Mouse (Mus musculus) urinary bladder, postnatal 14 days (tissue): Measurements from ENCODE around the gene Slc6a16.
A peak's percentile ranks its signal among the peaks of the same experiment; 100 is the strongest.

Experiments used
- DNase-seq: peaks from one replicate; pipeline ENCODE4 v3.0.0; 2021; ENCODE audit warnings: low spot score

The Slc6a16 gene

DNA sequence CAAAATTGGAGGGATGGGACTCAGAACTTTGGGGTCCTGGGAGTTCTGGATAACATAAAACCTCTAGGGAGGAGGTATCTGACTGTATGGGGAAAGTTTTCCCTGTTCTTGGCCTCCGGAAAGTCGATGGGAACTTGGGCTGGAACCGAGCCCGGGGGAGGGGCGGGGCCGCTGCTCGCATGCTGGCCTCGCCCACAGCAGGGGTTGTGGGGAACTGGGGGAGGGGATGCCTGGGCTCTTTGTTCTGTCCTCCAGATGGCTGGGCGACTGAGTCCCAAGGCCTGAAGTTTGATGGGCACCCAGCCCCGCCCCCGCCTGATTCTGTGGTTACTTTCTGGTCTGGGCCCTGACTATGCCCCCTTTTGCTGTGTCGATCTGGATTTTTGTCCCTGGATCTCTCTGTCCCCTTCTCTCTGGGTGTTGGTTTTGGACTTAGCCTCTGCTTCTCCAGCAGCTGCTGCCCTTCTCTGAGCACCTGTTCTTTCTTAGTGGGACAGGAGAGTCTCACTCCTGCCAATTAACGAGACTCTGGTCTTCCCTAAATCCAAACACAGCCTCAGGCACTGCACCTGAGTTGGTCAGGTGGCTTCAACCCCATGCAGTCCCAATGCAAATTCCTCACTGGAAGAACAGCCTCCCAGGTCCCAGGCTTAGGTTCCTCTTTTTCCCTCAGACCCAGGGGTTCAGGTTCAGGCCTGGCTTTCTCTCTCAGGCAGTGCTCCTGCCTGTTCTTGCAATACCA lies 24.3 kb upstream of the Slc6a16 start:
- DNase-seq: peak; percentile 77

DNA sequence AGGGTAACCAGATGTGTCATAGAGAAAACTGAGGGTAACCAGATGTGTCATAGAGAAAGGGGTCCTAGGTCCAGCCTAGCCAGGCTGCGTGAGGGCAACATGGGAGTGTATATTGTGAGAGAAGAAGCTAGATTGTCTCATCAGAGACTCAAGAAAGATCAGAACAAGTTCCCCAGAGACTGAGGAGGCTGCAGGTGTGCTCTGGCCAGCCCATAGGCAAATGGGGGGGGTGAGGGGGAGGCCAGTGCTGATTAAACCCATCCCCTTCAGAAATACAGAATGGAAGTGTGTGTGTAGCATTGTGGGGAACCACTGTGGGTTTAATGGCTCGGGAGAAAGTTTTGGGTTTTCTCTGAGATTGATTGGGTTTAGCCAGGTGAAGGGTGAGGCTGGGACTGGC lies 19.2 kb upstream of the Slc6a16 start:
- DNase-seq: no peak

DNA sequence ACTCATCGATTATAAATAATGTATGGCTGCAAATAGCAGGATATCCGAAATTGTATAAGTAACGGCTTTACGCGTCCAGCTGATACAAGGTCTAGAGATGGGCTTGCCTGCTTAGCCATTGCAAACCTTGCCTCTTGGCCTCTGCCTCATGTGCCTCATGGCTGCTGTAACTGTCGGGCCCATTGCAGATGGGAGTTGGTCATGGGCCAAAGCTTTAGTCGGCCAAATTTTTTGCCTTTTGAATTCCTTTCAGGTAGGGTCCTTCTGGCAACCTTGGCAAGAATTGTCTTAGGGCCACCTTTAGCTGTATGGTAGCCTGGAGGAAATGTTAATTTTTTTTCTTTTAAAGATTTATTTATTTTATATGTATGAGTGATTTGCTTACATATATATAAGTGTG lies 16.1 kb upstream of the Slc6a16 start:
- no peak for DNase-seq

DNA sequence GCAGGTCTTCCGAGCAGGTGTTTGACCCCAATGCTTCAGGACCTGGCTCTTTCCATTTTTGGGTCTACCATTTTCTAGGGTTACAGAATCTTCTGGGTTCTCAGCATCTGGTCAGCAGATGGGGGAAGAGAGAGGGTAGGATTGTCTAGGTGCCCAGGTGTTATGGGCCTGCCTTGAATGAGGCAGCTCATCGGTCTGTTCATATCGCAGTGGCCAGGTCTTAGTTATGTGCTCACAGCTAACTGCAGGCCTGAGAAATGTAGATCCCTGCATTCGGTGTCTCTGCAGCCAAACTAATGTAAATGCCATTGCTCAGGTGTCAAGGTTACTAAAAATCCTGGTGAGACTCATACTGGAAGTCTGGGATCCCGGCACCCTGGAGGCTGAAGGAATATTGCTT lies 14.5 kb upstream of the Slc6a16 start:
- no peak for DNase-seq

DNA sequence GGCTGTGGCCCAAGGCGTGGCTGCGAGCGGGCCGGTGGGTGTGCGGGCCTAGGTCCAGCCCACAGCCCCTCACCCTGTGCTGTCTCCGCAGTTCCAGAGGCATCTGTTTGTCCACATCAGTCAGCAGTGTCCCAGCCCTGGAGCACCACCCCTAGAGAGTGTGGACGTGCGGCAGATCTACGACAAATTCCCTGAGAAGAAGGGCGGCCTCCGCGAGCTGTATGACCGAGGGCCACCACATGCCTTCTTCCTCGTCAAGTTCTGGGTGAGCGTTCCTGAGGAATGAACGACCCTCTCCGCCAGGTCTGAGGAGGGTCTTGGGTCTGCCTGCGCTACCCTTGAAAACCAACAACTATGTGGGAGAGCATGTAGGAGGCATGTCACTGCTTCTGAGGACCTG lies 12.3 kb upstream of the Slc6a16 start:
- DNase-seq: no peak

DNA sequence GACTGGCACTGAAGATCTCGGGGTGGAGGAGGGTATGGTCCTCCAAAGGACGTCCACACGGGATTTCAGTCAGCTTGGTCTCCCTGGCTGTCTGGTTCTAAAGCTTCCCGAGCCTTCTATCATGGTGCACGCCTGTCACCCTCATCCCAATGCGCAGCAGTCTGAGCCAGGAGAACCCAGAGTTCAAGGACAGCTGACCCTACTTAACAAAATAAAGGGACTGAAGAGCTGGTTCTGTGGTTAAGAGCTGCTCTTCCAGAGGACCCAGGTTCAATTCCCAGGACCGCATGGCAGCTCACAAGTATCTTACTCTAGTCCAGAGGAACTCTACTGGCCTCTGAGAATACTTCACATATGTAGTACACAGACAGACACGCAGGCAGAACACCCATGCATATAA lies 11.8 kb upstream of the Slc6a16 start:
- no peak for DNase-seq

DNA sequence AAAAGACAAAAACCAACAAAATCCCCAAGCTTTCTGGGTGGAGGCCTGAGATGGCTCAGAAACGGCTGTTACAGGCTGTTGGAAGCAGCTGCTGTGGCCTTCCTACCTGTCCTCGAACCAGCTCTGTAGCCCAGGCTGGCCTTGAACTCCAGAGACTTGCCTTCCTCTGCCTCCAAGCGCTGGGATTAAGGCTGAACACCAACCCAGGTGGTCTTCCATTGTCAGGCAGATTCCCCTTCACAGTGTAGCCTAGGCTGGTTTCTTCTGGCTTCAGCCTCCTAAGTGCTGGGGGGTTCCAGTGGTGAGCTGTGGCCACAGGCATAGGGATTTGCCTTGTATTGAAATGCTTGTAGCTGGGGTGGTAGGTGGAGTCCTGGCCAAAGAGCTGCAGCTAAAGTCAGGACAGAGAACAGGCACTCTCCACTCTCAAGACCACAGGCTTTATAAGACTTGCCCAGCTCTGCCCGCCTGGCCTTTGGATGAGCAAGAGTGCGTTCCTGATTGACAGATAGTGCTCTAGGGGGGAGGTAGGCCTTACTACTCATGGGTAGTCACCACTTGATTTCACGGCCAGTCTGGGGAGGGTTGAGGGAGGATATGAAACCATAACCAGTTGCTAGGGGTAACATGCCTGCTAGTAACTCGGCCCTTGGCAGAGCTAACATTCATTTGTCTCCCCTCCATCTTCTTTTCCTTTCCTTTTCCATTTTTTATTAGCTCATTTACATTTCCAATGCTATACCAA lies 11.3 kb upstream of the Slc6a16 start:
- DNase-seq: no peak

DNA sequence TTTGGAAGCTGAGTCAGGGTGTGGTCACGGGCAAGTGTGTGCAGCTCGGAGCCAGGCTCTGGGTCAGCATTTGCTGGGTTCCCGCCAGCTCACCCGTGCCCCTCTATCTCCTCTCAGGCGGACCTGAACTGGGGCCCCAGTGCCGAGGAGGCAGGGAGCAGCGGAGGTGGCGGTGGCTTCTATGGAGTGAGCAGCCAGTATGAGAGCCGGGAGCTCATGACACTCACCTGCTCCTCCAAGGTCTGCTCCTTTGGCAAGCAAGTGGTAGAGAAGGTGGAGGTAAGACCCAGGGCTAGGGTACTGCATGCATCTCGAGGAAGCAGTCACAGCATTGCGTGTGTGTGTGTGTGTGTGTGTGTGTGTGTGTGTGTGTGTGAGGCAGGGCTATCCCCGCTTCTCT lies 9.7 kb upstream of the Slc6a16 start:
- no peak for DNase-seq

DNA sequence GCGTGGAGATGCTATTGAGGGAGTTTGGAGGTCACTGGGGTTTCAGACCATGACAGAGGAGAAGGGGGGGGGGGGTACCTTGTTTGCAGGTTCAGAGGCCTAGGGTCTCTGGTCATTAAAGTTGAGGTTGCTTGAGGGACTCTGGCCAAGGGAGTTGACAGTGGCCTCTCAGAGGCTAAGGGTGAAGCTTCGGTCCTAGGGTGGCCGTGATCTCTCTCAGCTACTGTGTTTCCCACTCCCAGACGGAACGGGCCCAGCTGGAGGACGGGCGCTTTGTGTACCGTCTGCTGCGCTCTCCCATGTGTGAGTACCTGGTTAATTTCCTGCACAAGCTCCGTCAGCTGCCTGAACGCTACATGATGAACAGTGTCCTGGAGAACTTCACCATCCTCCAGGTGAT lies 8.9 kb upstream of the Slc6a16 start:
- DNase-seq: no peak

DNA sequence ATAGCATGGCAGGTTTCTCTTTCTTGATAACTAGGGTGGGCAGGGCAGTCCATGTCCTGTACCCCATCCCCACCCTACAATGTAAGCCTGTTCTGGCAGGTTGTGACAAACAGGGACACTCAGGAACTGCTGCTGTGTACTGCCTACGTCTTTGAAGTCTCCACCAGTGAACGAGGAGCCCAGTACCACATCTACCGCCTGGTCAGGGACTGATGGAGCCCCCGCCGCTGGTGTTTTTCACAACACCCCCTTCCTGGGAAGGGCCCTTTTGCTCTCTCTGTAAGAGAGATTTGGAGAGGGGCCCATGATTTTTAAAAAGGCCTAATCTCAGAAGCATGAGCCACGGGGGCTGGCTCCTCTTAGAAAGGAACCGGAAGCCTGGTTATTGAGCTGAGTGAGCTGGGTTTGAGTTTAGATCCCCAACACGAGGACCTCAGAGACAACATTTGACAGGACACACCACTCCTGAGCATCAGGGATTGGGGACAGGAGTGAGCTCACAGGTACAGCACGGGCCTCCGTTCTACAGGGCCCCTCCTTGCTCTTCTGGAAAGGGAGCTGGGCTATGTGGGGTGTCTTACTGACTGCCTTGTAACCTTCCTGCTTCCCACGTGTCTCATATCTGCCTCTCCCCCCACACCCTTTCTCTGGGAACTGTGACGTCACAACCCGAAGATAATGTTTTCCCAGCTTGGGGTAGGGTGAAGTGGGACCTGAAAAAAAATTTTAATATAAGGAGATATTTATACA lies 8.0 kb upstream of the Slc6a16 start:
- DNase-seq: no peak

DNA sequence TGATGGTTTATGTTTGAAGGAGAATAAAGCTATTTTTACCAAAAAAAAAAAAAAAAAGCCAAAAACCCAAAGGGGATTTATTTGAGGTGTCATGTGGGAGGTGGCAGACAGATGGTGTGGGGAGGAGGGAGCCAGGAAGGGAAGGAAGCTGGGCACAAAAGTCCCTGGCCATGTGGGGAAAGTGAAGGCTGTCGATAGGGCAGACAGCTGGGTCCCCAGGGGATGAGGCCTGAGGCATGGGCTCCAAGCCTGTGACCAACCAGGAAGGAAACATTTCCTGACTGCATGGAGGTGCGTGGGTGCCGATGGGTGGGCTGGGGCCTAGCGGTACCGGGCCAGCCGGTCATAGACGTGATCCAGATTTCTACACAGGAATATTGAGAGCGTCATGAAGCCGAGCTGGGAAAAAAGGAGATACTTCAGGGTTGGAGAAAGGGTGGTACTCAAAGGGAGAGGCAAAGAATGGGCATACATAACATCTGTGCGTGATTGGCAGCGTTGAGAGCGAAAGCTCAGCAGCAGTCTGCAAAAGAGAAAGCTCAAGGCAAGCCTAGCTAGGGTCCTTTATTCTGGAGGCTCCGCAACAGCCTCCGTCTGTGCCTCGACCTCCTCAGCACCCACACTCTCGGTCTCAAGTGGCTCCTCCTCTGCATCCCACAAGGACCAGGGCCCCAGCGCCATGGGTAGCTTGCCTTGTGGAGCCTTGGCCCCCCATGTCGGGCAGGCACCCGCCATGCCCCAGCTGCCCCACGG lies 7.1 kb upstream of the Slc6a16 start:
- DNase-seq: no peak

DNA sequence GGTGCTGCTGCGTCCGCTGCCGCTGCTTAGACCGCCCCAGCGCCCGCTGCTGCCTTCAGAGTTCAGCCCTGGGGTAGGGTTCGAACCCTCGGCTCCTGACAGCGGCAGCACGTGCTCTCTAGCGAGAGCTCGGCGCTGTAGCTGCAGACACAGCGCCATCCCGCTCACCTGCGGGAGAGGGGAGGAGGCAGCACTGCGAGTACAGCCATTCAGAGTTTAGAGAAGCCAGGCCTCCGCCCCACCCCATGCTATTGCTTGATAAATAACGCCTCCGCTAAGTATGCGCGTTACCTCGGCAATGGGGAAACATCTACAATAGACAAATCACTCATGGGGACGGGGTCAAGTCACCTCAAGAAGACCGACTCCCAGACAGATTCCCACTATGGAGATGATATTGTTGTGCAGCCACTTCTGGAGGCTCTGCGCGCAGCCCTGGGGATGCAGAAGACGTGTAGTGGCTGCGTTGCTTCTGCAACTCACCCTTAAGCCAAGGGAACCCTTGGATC lies 6.5 kb upstream of the Slc6a16 start:
- DNase-seq: no peak

DNA sequence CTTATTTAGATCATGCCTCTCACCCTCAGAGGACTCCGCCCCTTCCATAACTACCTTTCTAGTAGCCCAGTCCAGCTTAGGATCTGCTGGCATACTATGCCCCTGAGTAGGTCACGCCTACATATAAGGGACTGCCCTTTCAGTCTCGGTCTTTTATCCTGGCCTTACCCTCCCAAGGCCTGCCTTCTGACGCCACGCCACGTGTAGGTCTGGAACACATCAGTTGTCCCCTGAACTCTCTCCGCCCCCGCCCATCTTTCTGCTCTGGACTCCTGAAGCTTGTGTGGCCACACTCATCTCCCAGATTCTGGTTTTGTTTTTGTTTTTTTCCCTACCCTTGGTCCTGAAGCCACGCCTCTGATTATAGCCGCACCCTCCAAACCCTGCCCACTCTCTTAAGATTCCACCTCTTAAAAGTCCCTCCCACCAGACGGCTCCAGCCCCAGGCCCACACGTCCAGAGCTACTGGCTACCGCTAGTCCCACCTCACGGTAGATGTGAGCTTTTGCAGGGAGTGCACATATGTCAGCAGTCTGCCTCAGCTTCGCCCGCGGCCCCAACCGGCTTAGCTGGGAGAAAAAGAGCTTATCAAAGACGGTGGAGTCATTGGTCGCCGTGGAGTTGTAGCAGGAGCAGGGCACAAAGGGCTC lies 5.8 kb upstream of the Slc6a16 start:
- DNase-seq: peak; percentile 51

DNA sequence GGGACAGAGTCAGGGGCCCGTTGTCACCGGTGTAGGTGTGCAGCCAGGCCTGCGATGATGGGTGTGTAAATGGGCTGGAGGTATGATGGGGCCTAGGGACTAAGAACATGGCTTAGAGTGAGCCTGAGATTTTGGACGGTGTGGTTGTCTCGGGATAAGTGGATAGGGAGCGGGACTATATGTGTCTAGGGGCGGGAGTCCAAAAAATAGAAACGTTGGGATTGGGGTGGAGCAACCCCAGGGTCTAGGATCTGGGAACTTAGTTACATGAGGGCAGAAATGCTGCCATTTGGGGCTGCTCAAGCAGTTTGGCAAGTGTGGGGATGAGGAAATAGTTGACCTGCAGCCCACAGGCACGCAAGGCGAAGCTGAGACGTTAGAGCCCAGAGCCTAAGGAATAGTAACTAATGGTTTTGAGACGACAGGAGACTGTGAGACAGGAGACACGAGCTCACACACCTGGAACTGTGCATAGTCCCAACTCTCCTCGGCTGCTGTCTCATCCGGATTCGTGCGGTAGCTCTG lies 5.2 kb upstream of the Slc6a16 start:
- DNase-seq: peak; percentile 35

DNA sequence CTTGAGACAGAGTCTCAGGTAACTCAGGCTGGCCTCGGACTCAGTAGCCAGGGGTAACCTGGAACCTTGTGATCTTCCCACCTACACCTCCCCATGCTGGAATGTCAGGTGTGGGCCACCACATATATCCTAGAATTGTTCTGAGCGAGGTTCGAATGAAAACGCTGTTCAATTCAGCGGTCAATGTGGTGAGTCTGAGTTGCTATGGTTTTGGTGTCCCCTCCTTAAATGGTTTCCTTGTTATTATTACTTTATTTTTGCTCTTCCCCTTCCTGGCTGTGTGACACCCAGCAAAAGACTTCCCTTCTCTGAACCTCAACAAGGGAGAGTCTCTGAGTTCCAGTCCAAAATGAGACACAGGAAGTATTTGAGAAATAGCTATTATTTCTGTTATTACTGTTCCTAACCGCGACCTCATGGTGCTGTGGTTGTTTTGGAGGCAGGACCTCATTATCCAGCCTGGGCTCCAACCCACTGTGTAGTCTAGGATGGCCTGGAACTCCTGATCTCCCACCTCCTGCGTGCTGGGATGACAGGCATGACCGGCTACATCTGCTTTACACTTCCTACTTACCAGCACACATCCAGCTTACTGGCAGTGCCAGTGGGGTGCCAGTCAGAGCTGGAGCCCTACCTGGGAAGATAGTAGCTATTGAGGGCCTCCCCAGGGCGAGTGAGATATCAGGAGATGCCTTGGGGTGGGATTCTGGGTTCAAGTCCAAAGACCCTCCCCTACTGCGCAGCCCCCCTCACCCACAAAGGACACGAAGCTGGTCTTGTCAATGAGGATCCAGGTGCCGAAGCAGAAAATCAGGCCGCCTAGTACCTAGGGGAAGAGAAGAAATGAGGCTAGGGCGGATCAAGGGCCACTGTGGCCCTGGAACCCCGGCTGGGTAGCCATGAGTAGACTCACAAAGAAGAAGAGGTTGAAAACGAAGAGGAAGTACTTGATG lies 2.9 kb upstream of the Slc6a16 start:
- no peak for DNase-seq

DNA sequence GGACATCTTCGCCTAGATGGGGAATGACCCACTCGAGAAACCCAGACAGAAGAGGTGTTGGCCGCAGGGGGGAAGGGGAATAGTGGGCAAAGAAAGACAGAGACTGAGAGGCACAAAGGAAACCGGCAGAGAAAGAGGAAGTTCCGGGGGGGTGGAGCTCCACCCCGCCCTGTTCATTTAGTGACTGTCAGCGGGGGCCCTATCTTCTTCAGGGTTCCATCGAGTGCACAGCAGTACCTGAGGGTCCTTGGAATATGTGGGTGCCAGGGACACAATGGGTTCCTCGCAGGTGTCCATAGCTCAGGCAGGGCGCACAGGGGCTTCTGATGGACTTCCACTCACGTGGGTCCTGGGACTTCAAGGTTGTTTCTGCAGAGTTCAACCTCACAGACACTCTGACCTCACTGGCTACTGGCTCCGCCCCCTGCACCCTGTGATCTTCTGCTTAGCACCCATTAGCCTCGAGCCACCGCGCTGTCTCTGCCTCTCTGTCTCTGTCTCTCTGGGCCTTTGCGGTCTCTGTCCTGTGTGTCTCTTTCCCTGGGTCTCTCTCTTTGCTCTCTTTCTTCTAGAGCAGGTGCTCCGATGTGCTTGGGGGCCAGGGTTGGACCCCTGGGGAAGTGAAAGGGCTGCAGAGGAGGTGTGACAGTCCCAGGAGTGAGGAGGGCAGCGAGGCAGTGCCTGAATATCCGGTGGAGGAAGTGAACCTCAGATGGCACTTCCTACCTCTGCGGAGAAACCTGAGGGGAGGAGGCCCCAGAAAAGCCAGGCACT lies 2.0 kb upstream of the Slc6a16 start, which contains the start of gene Cd37:
Gene Cd37, minus strand, starts transcription at position 393 of the 774 bp plus-strand sequence.
- DNase-seq: no peak

DNA sequence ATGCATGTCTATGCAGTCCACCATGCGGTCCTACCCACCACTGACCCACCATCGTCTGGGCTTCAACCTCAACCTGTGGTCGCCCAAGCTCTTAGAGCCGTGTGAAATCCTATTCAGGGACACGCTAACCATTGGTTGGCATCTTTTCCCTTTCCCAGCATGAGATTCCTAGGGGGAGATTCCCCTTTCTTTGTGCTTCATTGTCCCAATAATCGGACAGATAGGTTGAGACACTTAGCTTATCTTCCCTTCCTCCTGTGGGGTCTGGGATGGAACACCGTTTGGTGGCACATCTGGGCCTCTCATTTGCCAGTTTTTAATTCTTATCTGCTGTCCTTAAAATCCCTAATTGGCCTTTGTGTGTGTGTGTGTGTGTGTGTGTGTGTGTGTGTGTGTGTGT lies 776 bp upstream of the Slc6a16 start:
- DNase-seq: no peak

DNA sequence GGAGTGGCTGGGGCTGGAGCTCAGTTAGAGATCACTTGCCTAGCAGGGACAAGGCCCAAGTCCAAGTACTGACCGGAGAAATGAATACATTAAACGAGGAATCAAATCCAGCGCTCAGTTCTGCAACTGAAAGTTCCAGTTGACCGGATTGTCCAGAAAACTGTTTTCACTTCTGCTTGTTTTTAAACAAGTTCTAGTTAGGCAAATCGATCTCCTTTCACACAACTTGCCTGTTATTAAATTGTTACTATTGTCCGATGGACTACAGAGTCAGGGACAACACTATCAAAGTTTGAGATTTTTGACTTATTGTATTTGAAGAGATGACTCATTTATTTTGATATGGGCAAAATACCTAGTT lies 484 bp downstream of the Slc6a16 start:
- DNase-seq: no peak

DNA sequence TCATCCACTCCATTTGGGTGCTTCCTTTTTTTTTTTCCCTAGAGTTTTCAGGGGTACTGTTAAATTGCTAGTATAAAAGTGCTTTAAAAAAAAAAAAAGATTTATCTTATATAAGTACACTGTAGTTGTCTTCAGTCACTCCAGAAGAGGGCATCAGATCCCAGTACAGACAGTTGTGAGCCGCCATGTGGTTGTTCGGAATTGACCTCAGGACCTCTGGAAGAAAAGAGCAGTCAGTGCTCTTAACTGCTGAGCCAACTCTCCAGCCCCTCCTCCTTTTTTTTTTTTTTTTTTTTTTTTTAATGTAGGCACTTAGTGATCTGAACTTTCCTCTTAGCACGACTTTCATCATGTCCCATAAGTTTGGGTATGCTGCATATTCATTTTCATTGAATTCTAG lies 6.8 kb downstream of the Slc6a16 start:
- no peak for DNase-seq
